Mouse (Mus musculus) embryonic facial prominence, embryonic 13.5 days (tissue): ENCODE results near the gene Ushbp1. TPM values are rescaled to one million over a fixed set of nuclear protein-coding genes. Genes with fewer than 3 reads are reported as not detected.
A peak's percentile ranks its signal among the peaks of the same experiment; 100 is the strongest.

Source experiments
- ATAC-seq: fragments of 200-750 bp; cut with Nextera tagmentation; 2 replicates; pipeline ENCODE4 v1.8.0; 2017; ENCODE audit warnings: low read depth; ENCODE audit not compliant: insufficient number of reproducible peaks, insufficient read depth, low FRiP score, low TSS enrichment
- H3K27ac ChIP-seq: fragments of 300-500 bp; sonication (generic); 2 replicates; pipeline ENCODE4 v1.5.1; 2015; ENCODE audit warnings: moderate library complexity, mild to moderate bottlenecking, inconsistent platforms
- H3K27me3 ChIP-seq: fragments of 300-500 bp; sonication (generic); 2 replicates; pipeline ENCODE4 v1.6.1; 2015; ENCODE audit warnings: mild to moderate bottlenecking, inconsistent platforms
- H3K36me3 ChIP-seq: fragments of 300-500 bp; sonication (generic); 2 replicates; pipeline ENCODE4 v1.6.1; 2015; ENCODE audit warnings: mild to moderate bottlenecking, inconsistent platforms
- H3K4me1 ChIP-seq: fragments of 300-500 bp; sonication (generic); 2 replicates; pipeline ENCODE4 v1.6.1; 2015; ENCODE audit warnings: inconsistent platforms
- H3K4me2 ChIP-seq: fragments of 300-500 bp; sonication (generic); 2 replicates; pipeline ENCODE4 v1.6.1; 2015; ENCODE audit warnings: moderate library complexity, mild to moderate bottlenecking, inconsistent platforms
- H3K4me3 ChIP-seq: fragments of 300-500 bp; sonication (generic); 2 replicates; pipeline ENCODE4 v1.5.1; 2015; ENCODE audit warnings: mild to moderate bottlenecking, inconsistent platforms
- H3K9ac ChIP-seq: fragments of 300-500 bp; sonication (generic); 2 replicates; pipeline ENCODE4 v1.6.1; 2015; ENCODE audit warnings: mild to moderate bottlenecking, inconsistent platforms
- H3K9me3 ChIP-seq: fragments of 300-500 bp; sonication (generic); 2 replicates; pipeline ENCODE4 v1.6.1; 2016; ENCODE audit warnings: inconsistent platforms
- WGBS: fragments of 180-500 bp; shearing (Covaris S2); methylation state at CpG from one replicate; pipeline ENCODE4 v1.1.7; 2015; ENCODE audit warnings: mixed read lengths; 5-methylcytosine and 5-hydroxymethylcytosine counted together
- polyA plus RNA-seq: library from polyadenylated mRNA; unstranded; fragments of >200 nt; fragmentation: Nextera tagmentation; extraction: Ambion mirVana; gene quantifications from 2 replicates; pipeline ENCODE4 v1.2.1, GENCODE M21; 2015

The Ushbp1 gene
- polyA plus RNA-seq, 1 experiment from 2014 or later, result 7.4 TPM

- ATAC-seq, result no peak
- WGBS, result 70% methylated on average over 5 of the region's 5 CpGs
- no peak overlapping the region for H3K27ac ChIP-seq
These were observed 3.2 kb downstream of the Ushbp1 start for GRCm38 (mm10) chr8:71392391-71392790.

GRCm38 (mm10) chr8:71391696-71392095, 3.9 kb downstream of the Ushbp1 start:
- no peak for ATAC-seq
- no peak overlapping the region for H3K4me3 ChIP-seq
- H3K9ac ChIP-seq, result no peak overlapping the region
- H3K4me2 ChIP-seq, result no peak overlapping the region
- H3K9me3 ChIP-seq, result no peaks in the 10 kb centered on the region
- no peaks in the 10 kb centered on the region for H3K27me3 ChIP-seq
- WGBS, result 89% methylated on average over 2 of the region's 2 CpGs
- no peaks in the 10 kb centered on the region for H3K36me3 ChIP-seq
- H3K4me1 ChIP-seq, result no peaks in the 10 kb centered on the region; the same call in 1 of the 2 replicates
- no peak overlapping the region for H3K27ac ChIP-seq

More at GRCm38 (mm10) chr8:71392391-71392790, 3.2 kb downstream of the Ushbp1 start:
- no peaks in the 10 kb centered on the region for H3K36me3 ChIP-seq
- no peak overlapping the region for H3K4me2 ChIP-seq
- H3K4me1 ChIP-seq, result peaks cover 2% of the 10 kb centered on the region
- H3K9me3 ChIP-seq, result no peaks in the 10 kb centered on the region
- H3K9ac ChIP-seq, result no peak overlapping the region
- H3K4me3 ChIP-seq, result no peak overlapping the region
- H3K27me3 ChIP-seq, result no peaks in the 10 kb centered on the region

- Histone ChIP-seq H3K27me3 (no peaks in the 10 kb centered on the region), H3K9ac (no peak overlapping the region), H3K9me3 (no peaks in the 10 kb centered on the region; the same call in 1 of the 2 replicates), H3K27ac (no peak overlapping the region), H3K4me2 (no peak overlapping the region), H3K4me3 (no peak overlapping the region), H3K36me3 (no peaks in the 10 kb centered on the region), H3K4me1 (peaks cover 3% of the 10 kb centered on the region)
- no peak for ATAC-seq
- WGBS, result 64% methylated on average over 1 of the region's 1 CpGs
These were observed 7.3 kb downstream of the Ushbp1 start for GRCm38 (mm10) chr8:71388267-71388666.

- H3K27ac ChIP-seq, result no peak overlapping the region
- H3K27me3 ChIP-seq, result no peaks in the 10 kb centered on the region
- no peak overlapping the region for H3K9ac ChIP-seq
- H3K4me2 ChIP-seq, result no peak overlapping the region
- no peaks in the 10 kb centered on the region for H3K36me3 ChIP-seq
- ATAC-seq, result no peak
- no peaks in the 10 kb centered on the region; the same call in 1 of the 2 replicates for H3K9me3 ChIP-seq
- no peak overlapping the region for H3K4me3 ChIP-seq
- peaks cover 20% of the 10 kb centered on the region for H3K4me1 ChIP-seq
- 76% methylated on average over 12 of the region's 12 CpGs for WGBS
These were observed 10.3 kb downstream of the Ushbp1 start for GRCm38 (mm10) chr8:71385212-71385835.

- Histone ChIP-seq H3K36me3 (no peaks in the 10 kb centered on the region), H3K4me2 (no peak overlapping the region), H3K27ac (no peak overlapping the region), H3K27me3 (no peaks in the 10 kb centered on the region), H3K9ac (no peak overlapping the region), H3K4me1 (peaks cover 35% of the 10 kb centered on the region), H3K4me3 (no peak overlapping the region), H3K9me3 (no peaks in the 10 kb centered on the region; the same call in 1 of the 2 replicates)
- no peak for ATAC-seq
- WGBS, result 42% methylated on average over 3 of the region's 3 CpGs
These were observed 11.7 kb downstream of the Ushbp1 start for GRCm38 (mm10) chr8:71383860-71384259.

GRCm38 (mm10) chr8:71383396-71383795, 12.2 kb downstream of the Ushbp1 start:
- Histone ChIP-seq H3K36me3 (peaks cover under 1% of the 10 kb centered on the region; the same call in 1 of the 2 replicates), H3K27ac (0 out of 2 replicates have a peak overlapping the region, but pooled peaks have one; percentile 89), H3K4me2 (no peak overlapping the region), H3K9ac (0 out of 2 replicates have a peak overlapping the region, but pooled peaks have one; percentile 8), H3K4me1 (peaks cover 39% of the 10 kb centered on the region), H3K4me3 (no peak overlapping the region), H3K27me3 (no peaks in the 10 kb centered on the region), H3K9me3 (no peaks in the 10 kb centered on the region; the same call in 1 of the 2 replicates)
- 19% methylated on average over 12 of the region's 12 CpGs for WGBS
- no peak for ATAC-seq

- Histone ChIP-seq H3K27ac (peak overlapping the region; percentile 89), H3K36me3 (peaks cover 12% of the 10 kb centered on the region), H3K4me1 (peaks cover 44% of the 10 kb centered on the region), H3K9me3 (no peaks in the 10 kb centered on the region; the same call in 1 of the 2 replicates), H3K4me2 (peak overlapping the region; percentile 97), H3K4me3 (peak overlapping the region; percentile 84), H3K27me3 (no peaks in the 10 kb centered on the region), H3K9ac (peak overlapping the region; percentile 90)
- 2% methylated on average over 53 of the region's 80 CpGs for WGBS
- peak; percentile 88 for ATAC-seq
These were observed 13.3 kb downstream of the Ushbp1 start for GRCm38 (mm10) chr8:71381971-71382961.

- peaks cover 51% of the 10 kb centered on the region for H3K4me1 ChIP-seq
- H3K4me2 ChIP-seq, result peak within 1 kb of the TSS; percentile 97
- H3K9ac ChIP-seq, result peak within 1 kb of the TSS; percentile 90
- ATAC-seq, result no peak
- H3K9me3 ChIP-seq, result no peaks in the 10 kb centered on the region; the same call in 1 of the 2 replicates
- H3K27ac ChIP-seq, result peak within 1 kb of the TSS; percentile 89
- peaks cover 4% of the 10 kb centered on the region; the same call in 1 of the 2 replicates for H3K27me3 ChIP-seq
- H3K4me3 ChIP-seq, result peak within 1 kb of the TSS; percentile 84
- H3K36me3 ChIP-seq, result peaks cover 18% of the 10 kb centered on the region
- WGBS, result under 1% methylated on average over 72 of the region's 89 CpGs
These were observed 14.1 kb downstream of the Ushbp1 start, which contains the start of gene Nr2f6 for GRCm38 (mm10) chr8:71381421-71381970. Gene Nr2f6, minus strand, starts transcription at chr8:71381960.

- H3K27ac ChIP-seq, result no peak overlapping the region
- 1% methylated on average over 72 of the region's 72 CpGs for WGBS
- peaks cover 62% of the 10 kb centered on the region for H3K4me1 ChIP-seq
These were observed 15.1 kb downstream of the Ushbp1 start for GRCm38 (mm10) chr8:71380178-71381171.

GRCm38 (mm10) chr8:71379512-71380075, 16.0 kb downstream of the Ushbp1 start:
- Histone ChIP-seq H3K4me3 (peak overlapping the region; percentile 84), H3K27ac (no peak overlapping the region), H3K36me3 (peaks cover 29% of the 10 kb centered on the region), H3K9me3 (no peaks in the 10 kb centered on the region; the same call in 1 of the 2 replicates), H3K4me2 (peak overlapping the region; percentile 97), H3K9ac (peak overlapping the region; percentile 90), H3K27me3 (peaks cover 6% of the 10 kb centered on the region; the same call in 1 of the 2 replicates), H3K4me1 (peaks cover 67% of the 10 kb centered on the region)
- whole genome bisulfite sequencing, result 45% methylated on average over 3 of the region's 3 CpGs
- ATAC-seq, result no peak

More at GRCm38 (mm10) chr8:71380178-71381171, 15.1 kb downstream of the Ushbp1 start:
- peak overlapping the region; percentile 90 for H3K9ac ChIP-seq
- peaks cover 6% of the 10 kb centered on the region; the same call in 1 of the 2 replicates for H3K27me3 ChIP-seq
- no peaks in the 10 kb centered on the region; the same call in 1 of the 2 replicates for H3K9me3 ChIP-seq
- ATAC-seq, result no peak
- peak overlapping the region; percentile 97 for H3K4me2 ChIP-seq
- peak overlapping the region; percentile 84 for H3K4me3 ChIP-seq
- peaks cover 21% of the 10 kb centered on the region for H3K36me3 ChIP-seq
